Mouse (Mus musculus) megakaryocyte, embryonic 14.5 days (primary cell): ENCODE results near the gene Abcb6.

Source experiments
- FLI1 ChIP-seq: IDR thresholded peaks from 2 replicates; pipeline ENCODE4 v1.6.1; 2012; ENCODE audit warnings: low read length, inconsistent platforms, mixed read lengths
- GATA1 ChIP-seq: IDR thresholded peaks from 3 replicates; pipeline ENCODE4 v1.6.1; 2012; ENCODE audit warnings: mixed read lengths, low read length, inconsistent platforms, borderline replicate concordance

GRCm38 (mm10) chr1:75140601-75141190 is 39.5 kb downstream of the Abcb6 start:
- no peak for TF ChIP-seq FLI1
- no peak for TF ChIP-seq GATA1
